Mouse (Mus musculus): ENCODE results near the gene Rbms1.
A peak's percentile ranks its signal among the peaks of the same experiment; 100 is the strongest.

Rbms1 gene

DNA sequence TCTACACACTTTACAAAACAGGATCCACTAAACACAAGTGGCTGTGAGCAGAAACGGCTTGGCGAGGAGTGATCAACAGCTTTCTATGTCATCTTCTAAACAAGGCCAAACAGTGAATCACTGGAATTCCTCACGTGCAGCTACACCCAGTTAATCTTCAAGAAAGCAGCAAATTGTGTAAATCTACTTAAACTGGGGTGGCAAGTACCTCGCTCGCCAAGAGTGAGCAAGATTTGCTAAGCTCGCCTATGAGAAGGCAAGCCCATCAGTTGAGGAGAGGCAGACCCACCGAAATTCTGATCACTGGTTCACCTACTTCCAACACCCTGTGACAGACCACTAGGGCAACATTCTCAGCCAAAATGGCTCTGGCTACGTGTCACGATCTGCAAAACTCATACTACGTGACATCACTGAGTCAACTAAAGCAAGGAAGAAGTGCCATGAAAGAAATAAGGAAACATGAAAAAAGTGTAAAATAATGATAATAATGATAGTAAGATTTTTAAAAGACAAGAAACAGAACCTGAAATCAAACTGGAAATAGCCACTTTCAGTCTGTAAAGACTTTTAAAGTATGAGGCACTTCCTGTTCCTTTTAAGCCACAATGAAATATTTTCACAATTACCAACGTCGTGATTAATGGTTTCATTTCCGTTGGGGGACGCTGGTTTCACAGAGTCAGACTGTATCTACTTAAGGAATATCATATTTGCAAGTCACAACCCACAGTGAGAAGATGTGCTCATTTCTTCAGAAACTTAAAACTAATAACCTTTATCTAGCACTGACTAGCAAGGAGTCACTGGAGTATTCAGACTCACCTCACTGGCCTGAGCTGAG lies 85.2 kb downstream of the Rbms1 start:
- no peak for DNase-seq

DNA sequence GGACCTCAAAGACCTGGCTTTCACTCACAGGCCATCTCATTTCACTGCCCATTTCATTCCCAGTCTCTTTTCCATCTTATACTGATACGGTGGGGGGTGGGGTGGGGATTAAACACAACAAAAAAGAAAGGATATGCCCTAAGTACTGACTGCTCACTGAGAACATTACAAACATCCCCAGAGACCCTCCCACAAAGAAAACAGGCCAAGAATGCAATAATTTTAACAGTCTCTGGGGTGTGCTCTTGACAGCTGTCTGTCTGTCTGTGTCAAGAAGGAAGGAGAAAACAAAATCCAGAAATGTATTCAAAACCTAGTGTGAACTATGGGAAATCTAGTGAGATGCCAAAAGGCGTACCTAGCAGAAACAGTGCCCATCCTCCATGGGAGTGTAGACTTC lies 86.1 kb downstream of the Rbms1 start:
- no peak for DNase-seq

GRCm38 (mm10) chr2:60872095-60872811 lies 90.7 kb downstream of the Rbms1 start:
- DNase-seq, result no peak

GRCm38 (mm10) chr2:60871001-60871400 lies 92.0 kb downstream of the Rbms1 start:
- DNase-seq, result no peak

GRCm38 (mm10) chr2:60870450-60870849 lies 92.5 kb downstream of the Rbms1 start:
- DNase-seq, result no peak

GRCm38 (mm10) chr2:60869001-60869743 lies 93.8 kb downstream of the Rbms1 start:
- DNase-seq, result no peak

- DNase-seq, result peak; percentile 27
Observed at GRCm38 (mm10) chr2:60868060-60868662, 94.8 kb downstream of the Rbms1 start.

DNA sequence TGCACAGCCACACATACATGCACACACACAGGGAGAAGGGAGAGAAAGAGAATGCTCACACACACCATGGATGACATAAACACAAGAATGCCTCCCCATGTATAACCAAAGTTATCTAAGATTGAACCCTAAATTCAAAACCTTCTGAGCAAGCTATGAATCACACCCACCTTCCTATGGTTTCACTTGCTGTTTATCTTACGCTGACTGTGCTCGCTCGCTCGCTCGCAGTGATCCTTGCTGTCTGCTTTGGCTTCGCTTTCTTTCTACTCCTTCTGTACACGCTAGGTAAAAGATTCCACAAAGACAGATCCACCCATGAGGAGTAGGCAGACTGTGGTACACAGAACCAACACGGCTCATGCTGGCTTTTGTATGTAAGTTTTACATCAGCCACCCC lies 95.7 kb downstream of the Rbms1 start:
- no peak for DNase-seq

- DNase-seq, result no peak
Observed at GRCm38 (mm10) chr2:60865869-60866268, 97.1 kb downstream of the Rbms1 start.

DNA sequence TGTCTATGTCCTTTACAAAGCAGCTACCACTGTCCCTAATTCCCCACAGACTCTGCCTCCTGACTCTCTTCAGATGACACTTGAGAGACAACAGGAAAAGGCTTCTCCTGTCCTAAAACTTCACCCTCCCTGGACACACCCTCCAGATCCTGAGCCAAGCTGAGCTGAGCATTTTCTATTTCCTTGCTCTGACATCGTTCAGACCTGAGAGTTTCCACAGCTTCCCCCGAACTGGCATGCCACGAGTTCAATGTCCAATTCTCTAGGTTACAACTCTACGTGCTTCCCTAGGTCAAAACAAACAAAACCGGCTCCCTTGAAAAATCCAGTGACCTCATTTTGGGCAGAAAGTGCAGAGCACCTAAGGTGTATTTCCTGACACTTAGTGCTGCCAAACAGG lies 98.0 kb downstream of the Rbms1 start:
- DNase-seq, result no peak

GRCm38 (mm10) chr2:60864256-60864795 lies 98.7 kb downstream of the Rbms1 start:
- DNase-seq, result no peak

DNA sequence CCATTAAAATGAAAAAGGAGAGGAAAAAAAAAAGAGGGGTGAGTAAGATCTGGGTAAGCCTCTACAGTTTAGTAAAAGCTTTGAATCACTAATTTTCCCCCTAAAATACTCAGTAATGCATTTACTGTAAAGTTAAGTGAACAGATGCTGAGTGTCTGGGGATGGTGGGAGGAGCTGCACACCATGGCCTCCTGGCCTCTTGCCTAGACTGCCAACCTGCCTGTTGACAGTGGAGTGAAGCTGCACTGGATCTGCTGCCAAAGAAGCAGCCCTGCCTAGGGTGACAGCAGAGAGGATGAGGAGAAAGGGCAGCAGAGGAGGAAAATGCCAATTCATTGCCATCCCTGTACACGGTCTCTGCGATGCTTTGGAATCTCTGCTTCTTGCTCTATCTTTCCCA lies 99.2 kb downstream of the Rbms1 start:
- no peak for DNase-seq

- no peak for DNase-seq
Observed at GRCm38 (mm10) chr2:60862913-60863711, 99.9 kb downstream of the Rbms1 start.

- DNase-seq, result no peak
Observed at GRCm38 (mm10) chr2:60858116-60858515, 104.9 kb downstream of the Rbms1 start.

DNA sequence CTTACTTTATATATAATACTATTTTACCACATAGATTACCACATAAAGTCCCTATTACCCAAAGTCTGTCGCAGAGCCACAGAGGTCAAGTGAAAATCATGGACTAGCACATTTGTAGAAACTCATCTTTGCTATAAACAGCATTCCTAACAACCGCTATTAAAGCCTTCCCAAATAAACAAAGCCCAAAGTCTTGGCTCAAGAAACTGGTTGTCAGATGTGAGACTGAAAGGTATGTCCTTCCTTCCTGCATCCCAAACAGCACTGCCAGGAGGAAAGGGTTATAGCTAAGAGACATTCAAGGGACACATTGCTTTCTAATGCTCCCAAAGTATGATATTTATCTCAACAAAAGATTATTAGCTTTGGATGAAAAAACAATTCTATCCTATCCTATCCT lies 106.9 kb downstream of the Rbms1 start:
- DNase-seq, result no peak

GRCm38 (mm10) chr2:60855006-60855405 lies 108.0 kb downstream of the Rbms1 start:
- DNase-seq, result no peak

GRCm38 (mm10) chr2:60851898-60852297 lies 111.1 kb downstream of the Rbms1 start:
- no peak for DNase-seq

- DNase-seq, result no peak
Observed at GRCm38 (mm10) chr2:60851057-60851718, 111.8 kb downstream of the Rbms1 start.

- DNase-seq, result no peak
Observed at GRCm38 (mm10) chr2:60848478-60848877, 114.5 kb downstream of the Rbms1 start.

DNA sequence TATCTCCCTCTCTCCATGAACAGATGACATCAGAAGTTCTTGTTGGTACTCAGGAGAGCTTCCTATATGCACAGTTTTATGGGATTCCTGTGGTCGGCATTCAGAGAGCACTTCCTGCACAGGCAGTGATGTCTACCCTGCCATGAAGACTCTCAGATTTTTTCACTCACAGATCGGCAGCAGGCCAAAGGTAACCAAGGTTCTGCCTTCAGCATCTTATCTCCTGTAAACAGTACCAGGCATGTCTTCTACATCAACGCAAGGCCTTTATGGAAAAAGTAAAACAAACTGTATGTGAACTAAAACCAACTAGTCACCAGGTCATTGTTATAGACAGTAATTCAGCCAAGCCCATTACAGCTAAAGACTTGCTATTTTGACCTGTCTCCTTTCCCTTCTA lies 115.0 kb downstream of the Rbms1 start:
- DNase-seq, result no peak

DNA sequence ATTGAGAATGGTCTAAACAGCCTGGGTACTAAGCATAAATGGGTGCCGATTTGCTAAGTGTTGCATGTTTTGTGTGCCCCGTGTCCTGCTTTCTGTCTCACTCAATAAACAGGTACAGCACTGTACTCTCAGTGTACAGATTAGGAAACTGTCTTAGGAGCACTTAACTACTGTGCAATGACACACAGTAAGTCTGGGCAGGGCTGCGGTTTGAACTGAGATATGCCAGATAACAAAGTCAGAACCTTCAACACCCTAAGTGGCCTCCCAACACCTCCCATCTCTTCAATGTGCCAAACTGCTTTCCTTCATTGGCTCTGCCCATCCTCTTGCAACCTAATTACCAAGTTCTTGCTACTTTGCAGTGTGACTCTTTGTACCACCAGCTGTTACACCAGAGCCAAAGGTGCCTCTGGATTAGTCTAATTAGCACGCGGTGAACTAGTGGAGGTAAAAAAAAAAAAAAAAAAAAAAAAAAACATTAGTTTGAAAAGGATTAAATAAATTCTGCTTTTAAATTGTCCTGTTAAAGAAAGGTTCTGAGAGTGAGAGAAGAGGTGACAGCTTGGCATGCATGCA lies 117.6 kb downstream of the Rbms1 start:
- no peak for DNase-seq
